Mouse (Mus musculus): ENCODE measurements around the gene Rmi2.

DNA sequence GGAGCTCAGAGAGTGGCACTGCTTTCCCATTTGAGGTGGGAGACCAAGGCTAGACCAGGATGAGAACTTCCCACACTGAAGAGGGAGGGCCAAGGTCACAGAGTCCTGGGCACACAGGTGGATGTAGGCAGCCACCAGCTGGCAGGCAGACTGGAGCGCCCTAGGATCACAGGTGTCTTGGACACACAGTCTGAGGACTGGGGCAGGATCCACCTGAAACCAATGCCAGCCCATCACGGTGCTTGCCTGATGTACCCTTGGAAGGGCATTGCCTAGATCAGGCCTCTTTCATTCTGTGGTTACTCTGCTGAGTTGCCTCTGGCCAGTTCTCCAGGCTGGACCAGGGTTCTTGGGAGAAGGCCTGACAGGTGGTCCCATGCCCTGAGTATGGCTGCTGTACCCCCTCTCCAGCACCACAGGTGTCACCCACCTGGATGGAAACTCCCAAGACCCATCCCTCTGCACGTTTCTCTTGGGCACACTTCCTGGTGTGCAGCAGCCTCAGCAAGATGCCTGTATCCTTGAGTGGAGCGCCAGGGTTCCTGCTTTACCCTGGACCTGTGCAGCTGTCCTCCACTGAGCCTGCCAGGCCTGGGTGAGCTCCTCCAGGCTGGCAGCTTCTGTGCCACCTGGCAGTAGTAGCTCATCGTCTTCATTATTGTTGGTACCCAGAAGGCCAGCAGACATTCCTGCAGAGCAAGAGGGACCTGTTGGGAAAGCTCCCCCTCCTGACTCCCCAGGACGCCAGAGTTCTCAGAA, 30.2 kb downstream of the Rmi2 start:
- TF ChIP-seq CTCF (IDR thresholded peaks at IDR 0.05; ENCODE audit: control insufficient read depth, insufficient read depth, low read length), result no peak
- no peak for TF ChIP-seq POLR2A (IDR thresholded peaks at IDR 0.05; ENCODE audit: borderline replicate concordance, control insufficient read depth, low read depth, low read length)
